Mouse (Mus musculus): ENCODE results near the gene Lrcol1.

Gene Lrcol1

GRCm38 (mm10) chr5:110344524-110344923 lies at the start of gene Lrcol1:
Gene Lrcol1, plus strand, starts transcription at chr5:110344730.
- WGBS: 89% methylated on average over 4 of the region's 4 CpGs

GRCm38 (mm10) chr5:110296637-110297036 lies 47.9 kb upstream of the Lrcol1 start:
- 92% methylated on average over 1 of the region's 1 CpGs for WGBS

GRCm38 (mm10) chr5:110300591-110300990 lies 43.9 kb upstream of the Lrcol1 start:
- 95% methylated on average over 2 of the region's 2 CpGs for WGBS

- 74% methylated on average over 7 of the region's 7 CpGs for WGBS
Measured at GRCm38 (mm10) chr5:110308861-110309260, 35.7 kb upstream of the Lrcol1 start.

GRCm38 (mm10) chr5:110313127-110313526 lies 31.4 kb upstream of the Lrcol1 start:
- WGBS: 82% methylated on average over 3 of the region's 3 CpGs

- 86% methylated on average over 3 of the region's 3 CpGs for WGBS
Measured at GRCm38 (mm10) chr5:110330508-110330907, 14.0 kb upstream of the Lrcol1 start.

DNA sequence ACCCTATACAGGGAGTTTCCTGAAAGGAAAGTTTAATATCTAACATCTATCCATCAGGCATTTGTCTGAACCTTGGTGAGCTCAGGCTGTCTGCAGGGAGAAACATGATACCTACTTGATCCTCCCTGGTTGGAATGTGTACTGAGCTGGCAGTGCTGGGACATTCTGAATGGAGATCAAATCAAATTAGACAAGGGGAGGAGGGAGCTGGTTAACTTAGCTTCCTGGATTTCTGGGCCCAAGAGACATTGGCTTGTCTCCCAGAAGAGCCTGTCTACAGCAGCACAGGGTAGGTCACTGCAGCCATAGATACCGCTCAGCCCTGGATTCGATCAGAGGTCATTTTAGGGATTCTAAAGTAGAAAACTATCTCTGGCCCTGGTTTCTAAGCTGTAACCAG lies 5.7 kb upstream of the Lrcol1 start:
- WGBS: 79% methylated on average over 2 of the region's 2 CpGs

DNA sequence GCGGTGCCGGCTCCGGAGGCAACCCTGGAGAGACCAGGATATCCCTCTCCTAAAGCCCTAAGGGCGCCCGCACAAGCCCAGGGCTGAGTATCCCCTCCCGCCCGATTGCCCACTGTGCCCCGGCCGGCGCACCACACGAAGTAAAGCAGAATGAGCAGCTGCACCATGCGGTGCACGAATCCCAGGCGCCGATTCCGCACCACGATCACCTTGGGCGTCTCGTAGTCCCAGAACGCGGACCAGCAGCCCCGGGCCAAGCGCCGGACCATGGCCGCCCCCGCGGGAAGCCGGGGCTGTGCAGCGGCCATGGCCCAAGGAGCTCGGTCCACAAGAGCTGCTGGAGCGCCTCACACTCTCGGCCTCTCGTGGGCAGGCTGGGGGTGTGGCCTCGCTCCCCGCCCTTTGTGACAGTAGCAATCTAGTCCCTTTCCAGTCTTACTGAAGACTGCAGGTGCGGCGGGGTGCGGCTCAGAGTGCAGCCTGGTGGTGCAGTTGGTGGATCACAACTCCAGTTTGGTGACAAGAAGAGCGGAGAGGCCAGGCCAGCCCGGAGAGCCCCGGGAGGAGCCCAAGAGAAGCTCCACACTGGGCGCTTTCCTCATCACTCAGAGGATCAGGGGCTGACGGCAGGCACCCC lies 1.8 kb upstream of the Lrcol1 start, which contains the start of gene P2rx2:
Gene P2rx2 (minus strand): TSS at position 565 of the 637 bp plus-strand sequence.
- WGBS: 1% methylated on average over 43 of the region's 43 CpGs

- 81% methylated on average over 4 of the region's 4 CpGs for WGBS
Measured at GRCm38 (mm10) chr5:110345553-110345952, 1.0 kb downstream of the Lrcol1 start.

DNA sequence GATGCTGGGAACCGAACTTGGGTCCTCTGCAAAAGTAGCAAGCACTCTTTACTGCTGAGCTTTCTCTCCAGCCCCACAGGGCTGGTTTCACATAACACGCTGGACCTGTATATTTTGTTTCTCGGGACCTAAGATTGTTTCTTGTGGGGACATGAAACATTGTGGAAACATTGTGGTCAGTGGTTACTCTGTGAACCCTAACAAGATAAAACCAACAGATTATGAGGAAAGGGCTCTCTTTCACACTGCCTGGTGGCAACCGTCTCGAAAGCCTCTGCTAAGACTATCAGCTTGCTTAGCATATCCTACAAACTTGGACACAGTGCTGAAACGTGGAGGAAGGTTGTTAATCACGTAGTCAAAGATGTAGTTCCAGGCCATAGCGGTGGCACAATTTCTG lies 2.5 kb downstream of the Lrcol1 start:
- 92% methylated on average over 8 of the region's 8 CpGs for WGBS

GRCm38 (mm10) chr5:110354716-110355115 lies 10.2 kb downstream of the Lrcol1 start:
- WGBS: 19% methylated on average over 7 of the region's 7 CpGs

DNA sequence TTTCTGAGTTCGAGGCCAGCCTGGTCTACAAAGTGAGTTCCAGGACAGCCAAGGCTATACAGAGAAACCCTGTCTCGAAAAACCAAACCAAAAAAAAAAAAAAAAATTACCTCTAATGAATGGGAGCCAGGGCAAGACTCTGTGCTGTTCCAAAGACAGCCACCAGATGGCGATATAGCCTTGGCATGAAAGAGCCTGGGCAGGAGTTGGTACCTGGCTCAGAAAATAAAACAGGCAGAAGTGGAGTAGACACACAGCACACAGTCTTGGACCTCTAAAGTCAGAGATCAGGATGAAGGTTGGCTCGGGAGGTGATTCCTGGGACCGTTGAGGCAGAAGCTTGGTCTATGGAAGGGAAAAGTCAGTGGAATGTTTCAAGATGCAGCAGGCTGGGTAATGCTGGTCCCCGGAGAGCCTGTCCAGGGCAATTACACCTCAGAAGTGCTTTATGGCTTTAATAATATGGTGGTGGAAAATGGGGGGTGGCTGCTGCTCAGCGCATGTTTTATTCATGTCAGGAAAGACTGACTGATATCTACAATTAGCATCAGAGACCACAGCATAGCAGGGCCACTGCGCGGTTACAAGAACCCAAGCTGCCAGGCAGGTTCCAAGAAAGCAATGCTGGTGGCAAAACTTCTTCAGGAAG lies 13.1 kb downstream of the Lrcol1 start:
- 44% methylated on average over 9 of the region's 9 CpGs for WGBS

DNA sequence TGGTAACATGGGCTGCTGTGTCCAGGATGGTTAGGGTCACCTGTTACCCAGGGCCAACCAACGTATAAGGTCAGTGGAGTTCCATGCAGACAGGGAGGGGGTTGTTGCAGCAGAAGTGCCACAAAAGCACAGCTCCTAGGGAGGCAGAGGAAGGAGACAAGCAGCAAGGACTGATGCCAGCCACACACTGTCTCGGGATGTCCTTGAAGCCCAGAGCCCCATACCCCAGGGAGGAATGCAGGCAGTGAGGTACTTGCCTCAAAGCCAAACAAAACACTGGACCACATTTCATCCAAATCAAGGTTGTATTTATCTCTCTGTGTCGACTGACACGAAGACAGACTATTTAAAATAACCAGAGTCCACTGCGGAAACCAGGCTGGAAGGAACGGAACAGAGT lies 16.9 kb downstream of the Lrcol1 start:
- 85% methylated on average over 6 of the region's 6 CpGs for WGBS

DNA sequence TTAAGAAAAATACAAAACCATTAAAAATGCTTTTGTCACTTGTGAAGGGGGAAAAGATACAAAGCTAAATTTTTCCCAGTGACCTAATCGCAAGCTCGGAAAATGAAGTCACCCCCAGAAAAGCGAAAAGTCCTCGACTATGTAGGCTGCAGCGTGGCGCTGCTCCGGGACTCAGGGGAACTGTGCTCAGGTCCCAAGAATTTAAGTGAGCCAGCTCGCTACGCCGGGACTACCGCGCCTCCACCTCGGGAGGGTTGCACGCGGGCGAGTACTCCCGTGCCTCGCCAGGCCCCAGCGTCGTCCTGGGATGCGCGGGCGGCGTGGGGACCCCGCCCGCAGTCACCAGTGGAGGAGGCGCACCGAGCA lies 18.3 kb downstream of the Lrcol1 start:
- WGBS: 17% methylated on average over 28 of the region's 28 CpGs

DNA sequence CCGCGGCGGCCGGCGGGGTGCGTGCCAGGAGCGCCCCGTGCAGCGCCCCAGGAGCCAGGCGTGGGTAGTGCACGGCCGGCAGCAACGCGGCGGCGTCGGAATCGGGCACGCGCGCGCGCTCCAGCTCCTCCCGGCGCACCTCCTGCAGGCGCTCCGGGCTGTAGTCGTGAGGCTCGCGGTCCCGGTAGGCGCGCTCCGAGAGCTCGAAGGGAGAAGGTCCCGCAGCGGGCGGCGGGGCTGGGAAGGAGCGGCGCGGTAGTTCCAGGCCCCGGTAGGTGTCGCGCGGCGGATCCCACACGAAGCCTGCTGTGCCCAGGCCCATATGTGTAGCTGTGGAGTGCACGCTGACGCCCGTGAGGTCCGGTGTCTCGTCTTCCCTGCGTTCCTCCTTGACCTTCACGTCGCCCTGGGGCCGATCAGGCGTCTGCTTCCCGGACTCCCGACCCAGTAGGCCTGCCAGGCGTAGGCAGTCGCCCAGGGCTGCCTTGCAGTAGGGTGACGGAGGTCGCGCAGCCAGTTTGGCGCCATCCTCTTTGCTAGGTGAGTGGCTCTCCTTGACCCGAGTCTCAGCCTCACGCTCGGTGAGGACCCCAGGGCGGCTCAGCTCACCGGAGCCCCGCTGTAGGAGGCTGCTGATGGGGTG lies 18.8 kb downstream of the Lrcol1 start:
- 14% methylated on average over 72 of the region's 72 CpGs for WGBS

- 59% methylated on average over 11 of the region's 11 CpGs for WGBS
Measured at GRCm38 (mm10) chr5:110363822-110364545, 19.5 kb downstream of the Lrcol1 start.

- 43% methylated on average over 8 of the region's 8 CpGs for WGBS
Measured at GRCm38 (mm10) chr5:110376802-110377433, 32.4 kb downstream of the Lrcol1 start.

DNA sequence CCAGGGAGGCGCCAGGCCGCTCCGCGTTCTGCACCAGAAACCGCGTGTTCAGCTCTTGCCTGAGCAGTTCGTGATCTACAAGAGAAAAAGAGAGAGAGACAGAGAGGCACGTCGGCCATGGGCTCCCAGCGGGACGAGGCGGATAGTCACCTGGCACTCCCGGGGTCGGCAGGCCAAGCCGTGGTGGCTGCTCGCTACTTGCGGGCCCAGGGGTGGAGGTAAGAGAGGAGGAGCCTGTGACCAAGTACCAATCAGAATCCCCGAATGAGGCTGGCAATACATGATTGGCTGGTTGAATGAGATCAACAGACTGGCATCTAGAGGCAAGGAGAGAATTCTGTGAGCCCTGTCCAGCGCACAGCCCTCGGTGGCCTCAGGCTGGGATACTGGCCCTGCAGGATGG lies 33.7 kb downstream of the Lrcol1 start:
- WGBS: 63% methylated on average over 20 of the region's 20 CpGs

- 92% methylated on average over 15 of the region's 15 CpGs for WGBS
Measured at GRCm38 (mm10) chr5:110379086-110379485, 34.6 kb downstream of the Lrcol1 start.

DNA sequence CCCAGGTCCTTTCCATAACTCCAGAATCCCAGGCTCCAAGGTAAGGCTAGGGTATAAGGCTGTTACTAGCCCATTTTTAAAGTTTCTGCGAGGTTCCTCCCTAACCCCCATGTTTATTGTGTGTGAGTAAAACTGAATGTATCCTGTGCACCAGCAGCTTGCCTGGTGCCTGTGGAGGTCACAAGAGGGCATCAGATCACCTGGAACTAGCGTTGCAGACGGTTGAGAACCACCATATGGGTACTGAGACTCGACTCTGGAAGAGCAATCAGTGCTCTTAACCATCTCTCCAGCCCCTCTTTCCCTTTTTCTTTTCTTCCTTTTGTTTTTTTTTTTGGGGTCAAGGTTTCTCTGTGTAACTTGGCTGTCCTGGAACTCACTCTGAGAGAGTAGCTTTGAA lies 35.3 kb downstream of the Lrcol1 start:
- 94% methylated on average over 4 of the region's 4 CpGs for WGBS

DNA sequence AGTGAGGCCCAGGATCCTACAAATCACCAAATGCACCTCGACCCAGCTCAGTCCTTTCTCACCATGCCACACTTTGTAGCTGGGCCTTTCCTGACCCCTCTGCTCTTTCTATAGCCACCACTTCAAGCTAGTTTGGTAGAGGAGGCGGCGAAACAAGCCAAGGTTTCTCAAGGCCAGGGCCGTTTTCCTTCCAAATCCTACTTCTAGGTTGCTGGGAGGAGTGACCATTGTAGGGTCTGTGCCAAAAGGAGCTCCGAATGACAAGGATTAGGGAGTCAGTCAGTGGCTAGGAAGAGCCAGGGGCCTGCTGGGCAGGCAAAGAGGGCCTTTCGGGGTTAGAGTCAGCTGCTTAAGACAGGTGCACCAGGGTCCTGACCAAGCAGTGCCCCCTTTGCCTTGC lies 40.0 kb downstream of the Lrcol1 start:
- WGBS: 76% methylated on average over 6 of the region's 6 CpGs

DNA sequence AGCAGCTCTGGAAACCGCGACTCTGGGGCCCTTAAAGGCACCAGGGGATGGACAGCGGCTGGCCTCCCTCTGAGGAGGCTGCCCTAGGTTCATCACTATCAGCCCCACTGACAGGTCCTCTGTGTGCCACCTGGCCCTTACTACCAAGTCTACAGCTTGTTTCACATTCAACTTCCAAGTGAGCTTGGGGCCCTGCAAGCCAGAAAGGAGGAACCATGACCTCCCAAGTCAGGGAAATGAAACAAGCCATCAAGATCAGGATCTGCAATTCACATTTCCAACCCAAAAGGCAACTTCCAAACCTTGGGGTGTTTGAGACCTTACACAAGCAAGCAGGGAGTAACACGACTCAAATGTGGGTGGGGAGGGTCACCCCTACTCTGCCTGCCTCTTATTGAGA lies 40.7 kb downstream of the Lrcol1 start:
- WGBS: 74% methylated on average over 4 of the region's 4 CpGs

Measured in cerebral cortex, adult 2 months (tissue).